ENCODE assay signal across 26 mouse cellular contexts in genomic region chr10:87816861-87817260, GRCm38 (mm10). TPM values are rescaled to one million over a fixed set of nuclear protein-coding genes. Genes with fewer than 3 reads are reported as not detected.
DNase-seq lines count a peak whose midpoint lies in the region; TF ChIP-seq lines count a peak whose summit lies in the region.
"Had no signal": no experiment of that assay in that cellular context is flagged by ENCODE, and none has a peak within 500 bp of the region (broad histone marks: within the 10 kb centered on the region; RNA-seq: fewer than 3 reads in every experiment).

No protein-coding gene starts in this region.

- H3K4me3 ChIP-seq in macrophage (ENCODE audit: inconsistent target) = no peak overlapping the region
- H3K4me3 ChIP-seq: embryonic facial prominence, embryonic 12.5 days; gastrocnemius, adult 2 months; heart, embryonic 12.5 days; hindbrain, embryonic 13.5 days; liver, embryonic 12.5 days had no signal

- peak; percentile 25 for DNase-seq in layer of hippocampus, adult 9-11 months
- DNase-seq in layer of hippocampus, adult 11-12 months (ENCODE audit: low spot score) = no peak
- DNase-seq in Muller cell, postnatal 12 days (ENCODE audit: inconsistent ontology term) = peak; percentile 76
- peak; percentile 66 for DNase-seq in brain, embryonic 14.5 days (ENCODE audit: low read depth)
- DNase-seq in lung, adult 18-20 months = no peak
- no peak for DNase-seq in thymus, postnatal 14 days
- DNase-seq in spleen, postnatal 10 days (ENCODE audit: low spot score in 2 of 2) = no peak
- DNase-seq: adrenal gland, postnatal 25 days; cerebellum, adult 8-10 months; cerebellum, postnatal 25 days; gastrocnemius, postnatal 36 days; heart, adult 18-20 months; heart, postnatal 4 days; kidney, adult 8-10 months; kidney, postnatal 14 days; left cerebral cortex, postnatal 4 days; liver, postnatal 0 days; midbrain, embryonic 14.5 days; right cerebral cortex, postnatal 4 days had no signal

- WGBS in macrophage (ENCODE audit: missing documents) = 47% methylated on average over 4 of the region's 4 CpGs

- TF ChIP-seq CTCF in brain, embryonic 14.5 days (IDR thresholded peaks at IDR 0.05; ENCODE audit: borderline replicate concordance, extremely low read depth, insufficient read depth, insufficient read length) = no peak

- no peaks in the 10 kb centered on the region for H3K36me3 ChIP-seq in macrophage (ENCODE audit: inconsistent target)
- H3K36me3 ChIP-seq: embryonic facial prominence, embryonic 12.5 days; G1E; heart, embryonic 12.5 days; hindbrain, embryonic 13.5 days; liver, embryonic 12.5 days had no signal

- peak overlapping the region; percentile 36 for H3K27ac ChIP-seq in macrophage
- H3K27ac ChIP-seq: embryonic facial prominence, embryonic 12.5 days; gastrocnemius, adult 2 months; hindbrain, embryonic 13.5 days; liver, embryonic 12.5 days had no signal

- no peaks in the 10 kb centered on the region for H3K79me2 ChIP-seq in macrophage (ENCODE audit: inconsistent target)

- TF ChIP-seq POLR2A in brain, embryonic 14.5 days (IDR thresholded peaks at IDR 0.05; ENCODE audit: borderline replicate concordance, extremely low read depth, insufficient read depth, insufficient read length, poor library complexity, severe bottlenecking) = no peak

RNA-seq across cellular contexts. Expression of gene Igf1, which starts 41.2 kb away (rescaled TPM):
- polyA plus RNA-seq in brain, embryonic 14.5 days (2012; rRNA removed) = 4.3 and 7.9 TPM in 2 replicates
- 100 to 1,000 TPM in 21 of 26 experiments, 10 to 100 TPM in 5; 17.7 to 593 (median 129) TPM for total RNA-seq in macrophage (2018; cell fraction: chromatin; rRNA removed)
- 100 to 1,000 TPM; 146 to 629 (median 349) TPM for total RNA-seq in macrophage (2018; cell fraction: cytosol; rRNA removed)
- 100 to 1,000 TPM in 22 of 26 experiments, 10 to 100 TPM in 4; 82.9 to 492 (median 175) TPM for total RNA-seq in macrophage (2018; cell fraction: nucleus; rRNA removed)
- polyA plus RNA-seq in macrophage (2018) = 258 to 1,006 TPM (median 561 TPM) in 3 replicates

Comparison
In these comparisons a context has a peak if more than half of its experiments do, and no peak if none do; other contexts are left out.
1. DNase-seq: peak in layer of hippocampus, adult 9-11 months (single experiment), Muller cell, postnatal 12 days (single experiment) and brain, embryonic 14.5 days (single experiment); none in layer of hippocampus, adult 11-12 months (single experiment), lung, adult 18-20 months (0 of 2), thymus, postnatal 14 days (single experiment) and spleen, postnatal 10 days (0 of 2).
2. RNA of gene Igf1, which starts 41.2 kb away (polyA plus RNA-seq): 258 to 1,006 TPM in macrophage; 4.3 to 7.9 TPM in brain, embryonic 14.5 days; every median in the first group is over 10 times any median in the second.